Mouse (Mus musculus) heart, postnatal 4 days (tissue): ENCODE data around the gene Snx20. TPM values are rescaled to one million over a fixed set of nuclear protein-coding genes. Genes with fewer than 3 reads are reported as not detected.
A peak's percentile ranks its signal among the peaks of the same experiment; 100 is the strongest.

Experiments used
- DNase-seq: peaks from one replicate; pipeline ENCODE4 v3.0.0; 2021
- total RNA-seq, 2 experiments: library from RNA; stranded (reverse); gene quantifications; 2 replicates each; pipeline ENCODE4 v1.2.3; 2021

The Snx20 gene
- total RNA-seq, 2 experiments from 2014 or later = 1.2 to 2.1 TPM

GRCm38 (mm10) chr8:88604065-88605038 is 31.6 kb downstream of the Snx20 start:
- DNase-seq = peak; percentile 78

GRCm38 (mm10) chr8:88603446-88603989 is 32.4 kb downstream of the Snx20 start:
- no peak for DNase-seq

GRCm38 (mm10) chr8:88599491-88599890 is 36.4 kb downstream of the Snx20 start:
- DNase-seq = no peak

- no peak for DNase-seq
These were observed 37.4 kb downstream of the Snx20 start for GRCm38 (mm10) chr8:88598578-88598977.

- no peak for DNase-seq
These were observed 39.9 kb downstream of the Snx20 start for GRCm38 (mm10) chr8:88596042-88596441.

- DNase-seq = no peak
These were observed 42.0 kb downstream of the Snx20 start for GRCm38 (mm10) chr8:88593947-88594346.

- no peak for DNase-seq
These were observed 45.7 kb downstream of the Snx20 start for GRCm38 (mm10) chr8:88590226-88590625.

GRCm38 (mm10) chr8:88588205-88588889 is 47.6 kb downstream of the Snx20 start:
- no peak for DNase-seq

- DNase-seq = no peak
These were observed 52.1 kb downstream of the Snx20 start for GRCm38 (mm10) chr8:88583863-88584262.

- no peak for DNase-seq
These were observed 55.1 kb downstream of the Snx20 start for GRCm38 (mm10) chr8:88580785-88581184.

- no peak for DNase-seq
These were observed 56.1 kb downstream of the Snx20 start for GRCm38 (mm10) chr8:88579668-88580330.

GRCm38 (mm10) chr8:88579246-88579645 is 56.7 kb downstream of the Snx20 start:
- no peak for DNase-seq

- DNase-seq = no peak
These were observed 57.3 kb downstream of the Snx20 start for GRCm38 (mm10) chr8:88578413-88579175.

- no peak for DNase-seq
These were observed 58.3 kb downstream of the Snx20 start for GRCm38 (mm10) chr8:88577666-88578065.

Other genes with a start within 250 kb of the Snx20 start
- 10 to 100 TPM in 1 of 2 experiments, 1 to 10 TPM in 1; 8.7 to 10.2 TPM for gene Nkd1, start 114.8 kb downstream of the Snx20 start, total RNA-seq
- gene Nod2, start 11.2 kb upstream of the Snx20 start, total RNA-seq = 1 to 10 TPM in 1 of 2 experiments, under 1 TPM in 1; 0.79 to 1.1 TPM
- gene Cyld, start 60.9 kb upstream of the Snx20 start, total RNA-seq = 10 to 100 TPM; 18.8 to 20.3 TPM